Mouse (Mus musculus) layer of hippocampus, adult 9-10 months (tissue): ENCODE results near the gene Frk.
"Not testable (repeated sequence)": the region's sequence is repeated elsewhere in the genome, so short reads cannot be mapped to it uniquely, and the experiment has no call there.

Experiments used
- DNase-seq: peaks from one replicate; pipeline ENCODE4 v3.0.0; 2022; ENCODE audit warnings: low spot score

The Frk gene

DNA sequence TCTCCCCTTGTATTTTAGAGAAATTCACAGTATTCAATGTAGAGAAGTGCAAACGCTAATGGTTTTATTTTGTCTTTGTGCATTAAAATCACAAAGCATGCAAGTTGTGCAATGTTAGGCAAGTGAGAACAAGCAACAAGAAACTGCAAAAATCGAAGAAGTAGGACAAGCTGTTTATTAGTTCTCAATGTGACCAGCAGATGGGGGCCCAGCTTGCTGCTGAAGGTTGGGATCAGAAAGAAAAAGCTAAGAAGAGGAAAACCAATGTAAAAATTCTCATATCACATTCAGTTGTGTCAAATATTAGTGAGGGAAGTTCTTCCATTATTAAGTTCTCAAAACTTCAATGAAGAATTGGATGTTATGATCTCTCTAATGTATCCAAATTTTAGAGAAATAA is 134.0 kb downstream of the Frk start:
- peak; percentile 1 for DNase-seq

GRCm38 (mm10) chr10:34618490-34618889 is 135.3 kb downstream of the Frk start:
- no peak for DNase-seq

DNA sequence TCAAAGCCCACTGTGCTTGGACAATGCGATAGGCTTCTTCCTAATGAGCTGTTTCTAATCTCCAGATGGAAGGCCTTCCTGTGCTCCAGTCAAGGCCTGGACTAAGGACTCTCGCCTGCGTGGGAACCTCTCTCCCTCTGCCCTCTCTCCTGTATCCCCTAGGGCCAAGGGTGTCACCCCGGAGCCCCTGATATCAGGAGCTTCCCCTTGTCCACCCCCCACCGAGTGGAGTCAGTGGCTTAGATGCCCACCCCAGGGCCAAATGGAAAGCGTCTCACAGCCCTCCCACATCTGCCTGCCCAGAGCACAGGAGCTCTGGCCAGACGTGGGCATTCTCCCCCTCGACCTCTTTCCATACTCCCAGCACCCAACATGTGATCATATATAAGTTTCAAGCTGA is 137.3 kb downstream of the Frk start:
- not testable (repeated sequence) for DNase-seq

- no peak for DNase-seq
Measured at GRCm38 (mm10) chr10:34638245-34638644, 155.0 kb downstream of the Frk start.
